Mouse (Mus musculus) erythroblast, embryonic 14.5 days (primary cell): Measurements from ENCODE around the gene Fat2. TPM values are rescaled to one million over a fixed set of nuclear protein-coding genes. Genes with fewer than 3 reads are reported as not detected.

ENCODE experiments used
- H3K27me3 ChIP-seq: 2 replicates; pipeline ENCODE4 v1.6.1; 2012; ENCODE audit warnings: inconsistent platforms; ENCODE audit not compliant: control insufficient read depth
- H3K36me3 ChIP-seq: 2 replicates; pipeline ENCODE4 v1.6.1; 2012; ENCODE audit warnings: mild to moderate bottlenecking, inconsistent platforms; ENCODE audit not compliant: control insufficient read depth
- H3K4me1 ChIP-seq: 2 replicates; pipeline ENCODE4 v1.6.1; 2012; ENCODE audit warnings: inconsistent platforms; ENCODE audit not compliant: control insufficient read depth
- H3K4me3 ChIP-seq: replicated peaks from 2 replicates; pipeline ENCODE3; 2012; ENCODE audit warnings: moderate library complexity, mild to moderate bottlenecking, inconsistent platforms
- H3K9me3 ChIP-seq: 2 replicates; pipeline ENCODE4 v1.6.1; 2012; ENCODE audit warnings: low read length, inconsistent platforms, mixed read lengths; ENCODE audit not compliant: control insufficient read depth
- GATA1 ChIP-seq: IDR thresholded peaks from 2 replicates; pipeline ENCODE4 v1.6.1; 2012; ENCODE audit warnings: low read length, inconsistent platforms, mixed read lengths
- TAL1 ChIP-seq: IDR thresholded peaks from 3 replicates; pipeline ENCODE4 v1.6.1; 2012; ENCODE audit warnings: low read length, inconsistent platforms, mixed read lengths
- polyA plus RNA-seq: library from polyadenylated mRNA; stranded (reverse); fragments of >175 nt; gene quantifications from 2 replicates; pipeline ENCODE4 v1.2.3, GENCODE M21; 2012

The Fat2 gene
- polyA plus RNA-seq, 1 experiment, result not detected

DNA sequence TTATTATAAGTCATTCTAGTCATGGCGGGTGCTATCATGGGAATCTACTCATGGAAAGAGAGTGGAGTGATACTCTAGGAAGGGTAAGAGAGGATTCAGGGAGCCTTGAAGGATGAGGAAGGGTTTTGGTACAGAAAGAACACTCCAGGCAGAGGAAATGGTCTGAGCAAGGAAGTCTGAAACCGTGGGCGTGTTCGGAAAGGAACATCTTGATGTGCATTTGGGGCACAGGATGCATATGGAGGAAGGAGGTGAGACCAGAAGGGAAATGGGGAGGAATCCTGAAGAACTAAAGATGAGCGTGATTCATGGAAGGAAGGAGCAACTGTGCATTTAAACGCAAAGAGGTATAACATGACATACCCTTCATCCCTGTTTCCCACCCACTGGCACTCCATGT lies 67.8 kb downstream of the Fat2 start:
- Histone ChIP-seq H3K4me1 (no peaks in the 10 kb centered on the region), H3K4me3 (no peak overlapping the region), H3K36me3 (no peaks in the 10 kb centered on the region), H3K9me3 (no peaks in the 10 kb centered on the region), H3K27me3 (no peaks in the 10 kb centered on the region)
- TF ChIP-seq TAL1, result no peak
- no peak for TF ChIP-seq GATA1

DNA sequence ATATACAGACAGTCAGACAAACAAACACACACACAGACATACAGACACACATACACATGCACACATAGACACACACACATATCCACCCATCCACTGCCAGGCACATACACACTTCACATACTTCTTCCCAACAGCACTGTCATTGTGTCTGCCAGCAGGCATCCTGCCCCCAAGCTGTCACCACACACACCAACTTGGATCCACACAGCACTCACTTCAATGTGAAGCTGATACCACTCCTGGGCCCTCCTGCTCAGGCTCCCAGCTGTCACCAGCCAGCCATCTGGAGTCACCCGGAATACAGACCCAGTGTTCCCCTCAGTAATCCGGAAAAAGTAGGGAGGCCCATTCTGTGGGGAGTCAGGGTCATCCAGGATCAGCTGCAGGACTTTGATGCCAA lies 70.7 kb downstream of the Fat2 start:
- no peak overlapping the region for H3K4me3 ChIP-seq

GRCm38 (mm10) chr11:55264318-55264717 lies 72.0 kb downstream of the Fat2 start:
- no peaks in the 10 kb centered on the region for H3K4me1 ChIP-seq
- no peak overlapping the region for H3K4me3 ChIP-seq
- H3K9me3 ChIP-seq, result no peaks in the 10 kb centered on the region
- no peaks in the 10 kb centered on the region for H3K36me3 ChIP-seq
- no peaks in the 10 kb centered on the region for H3K27me3 ChIP-seq
- TF ChIP-seq TAL1 (no peak), GATA1 (no peak)

More for the DNA sequence above, 70.7 kb downstream of the Fat2 start:
- Histone ChIP-seq H3K4me1 (no peaks in the 10 kb centered on the region), H3K36me3 (no peaks in the 10 kb centered on the region), H3K27me3 (no peaks in the 10 kb centered on the region), H3K9me3 (no peaks in the 10 kb centered on the region)
- TF ChIP-seq TAL1 (no peak), GATA1 (no peak)

- no peaks in the 10 kb centered on the region for H3K4me1 ChIP-seq
- H3K27me3 ChIP-seq, result no peaks in the 10 kb centered on the region
- no peaks in the 10 kb centered on the region for H3K9me3 ChIP-seq
- no peak for TF ChIP-seq GATA1
- no peak for TF ChIP-seq TAL1
- H3K36me3 ChIP-seq, result no peaks in the 10 kb centered on the region
- H3K4me3 ChIP-seq, result no peak overlapping the region
These were observed 74.4 kb downstream of the Fat2 start for GRCm38 (mm10) chr11:55262000-55262399.

- H3K4me3 ChIP-seq, result no peak overlapping the region
- no peaks in the 10 kb centered on the region for H3K36me3 ChIP-seq
- no peaks in the 10 kb centered on the region for H3K9me3 ChIP-seq
- TF ChIP-seq TAL1 (no peak), GATA1 (no peak)
- no peaks in the 10 kb centered on the region for H3K4me1 ChIP-seq
- H3K27me3 ChIP-seq, result no peaks in the 10 kb centered on the region
These were observed 75.3 kb downstream of the Fat2 start for GRCm38 (mm10) chr11:55261105-55261504.

DNA sequence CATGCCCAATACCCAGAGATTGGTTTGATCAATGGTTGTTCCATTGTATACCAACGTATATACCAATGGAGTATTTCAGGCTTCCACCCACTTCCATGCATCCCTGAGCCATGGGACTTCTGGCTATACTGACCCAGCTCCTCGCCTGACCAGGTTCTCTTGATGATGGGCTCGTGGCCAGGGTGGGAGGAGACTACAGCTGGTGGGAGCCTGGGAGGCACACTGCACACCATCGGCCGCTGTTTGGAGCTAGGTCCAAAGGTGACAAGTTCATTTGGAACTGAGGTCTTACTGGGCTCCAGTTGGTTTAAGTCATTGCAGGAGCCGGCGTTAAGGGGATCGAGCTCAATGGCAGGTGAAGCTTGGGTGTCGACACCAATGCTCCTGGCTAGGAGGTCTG lies 83.0 kb downstream of the Fat2 start:
- H3K4me1 ChIP-seq, result no peaks in the 10 kb centered on the region
- no peak for TF ChIP-seq TAL1
- TF ChIP-seq GATA1, result no peak
- H3K4me3 ChIP-seq, result no peak overlapping the region
- H3K27me3 ChIP-seq, result no peaks in the 10 kb centered on the region
- H3K9me3 ChIP-seq, result no peaks in the 10 kb centered on the region
- no peaks in the 10 kb centered on the region for H3K36me3 ChIP-seq

DNA sequence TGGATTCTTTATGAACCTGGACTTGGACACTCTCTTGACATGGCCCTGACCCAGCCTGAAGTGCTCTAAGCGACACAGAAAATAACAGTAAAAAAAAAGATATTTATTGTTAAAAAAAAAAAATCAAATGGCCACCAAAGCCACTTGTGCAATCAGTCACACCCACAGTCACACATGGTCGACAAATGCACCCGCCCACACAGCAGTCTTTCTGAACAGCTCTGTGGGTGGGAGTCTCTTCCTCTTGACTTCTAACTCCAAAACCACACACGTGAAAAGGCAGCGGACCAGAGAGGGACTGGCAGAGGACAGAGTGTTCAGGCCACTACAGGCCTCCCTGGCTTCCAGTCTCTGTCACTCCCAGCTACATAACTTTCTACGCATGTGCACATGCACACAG lies 85.8 kb downstream of the Fat2 start:
- H3K4me1 ChIP-seq, result no peaks in the 10 kb centered on the region
- TF ChIP-seq GATA1, result no peak
- no peak for TF ChIP-seq TAL1
- H3K9me3 ChIP-seq, result no peaks in the 10 kb centered on the region
- H3K27me3 ChIP-seq, result no peaks in the 10 kb centered on the region
- H3K4me3 ChIP-seq, result no peak overlapping the region
- no peaks in the 10 kb centered on the region for H3K36me3 ChIP-seq

- Histone ChIP-seq H3K27me3 (no peaks in the 10 kb centered on the region), H3K9me3 (no peaks in the 10 kb centered on the region), H3K36me3 (no peaks in the 10 kb centered on the region), H3K4me3 (no peak overlapping the region), H3K4me1 (peaks cover 2% of the 10 kb centered on the region; the same call in 1 of the 2 replicates)
- TF ChIP-seq TAL1, result no peak
- no peak for TF ChIP-seq GATA1
These were observed 95.8 kb downstream of the Fat2 start for GRCm38 (mm10) chr11:55240556-55240955.

DNA sequence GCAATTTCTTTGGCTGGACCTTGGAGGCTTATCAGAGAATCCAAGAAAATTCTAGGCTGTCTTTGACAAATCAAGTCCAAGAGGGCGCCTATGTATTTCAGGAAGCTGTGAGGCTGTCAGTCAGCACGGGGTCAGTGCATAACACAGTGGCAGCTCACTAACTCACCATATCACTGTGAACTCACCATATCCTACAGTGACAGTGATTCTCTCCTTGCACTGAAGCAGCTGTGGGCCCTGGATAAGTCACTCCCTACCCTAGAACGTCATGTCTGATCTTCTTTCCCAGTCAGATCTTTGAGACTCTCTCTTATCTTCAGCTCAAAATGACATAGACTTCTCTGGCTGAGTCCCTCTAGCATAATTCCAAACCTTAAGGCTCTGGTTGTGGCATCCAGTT lies 96.9 kb downstream of the Fat2 start:
- no peaks in the 10 kb centered on the region for H3K9me3 ChIP-seq

GRCm38 (mm10) chr11:55236815-55237214 lies 99.5 kb downstream of the Fat2 start:
- peaks cover 2% of the 10 kb centered on the region; the same call in 1 of the 2 replicates for H3K4me1 ChIP-seq
- H3K4me3 ChIP-seq, result no peak overlapping the region
- no peaks in the 10 kb centered on the region for H3K9me3 ChIP-seq
- TF ChIP-seq GATA1, result no peak
- no peak for TF ChIP-seq TAL1
- peaks cover 26% of the 10 kb centered on the region for H3K36me3 ChIP-seq
- H3K27me3 ChIP-seq, result no peaks in the 10 kb centered on the region

More for the DNA sequence above, 96.9 kb downstream of the Fat2 start:
- peaks cover 6% of the 10 kb centered on the region; the same call in 1 of the 2 replicates for H3K36me3 ChIP-seq
- TF ChIP-seq GATA1 (no peak), TAL1 (no peak)
- peaks cover 2% of the 10 kb centered on the region; the same call in 1 of the 2 replicates for H3K4me1 ChIP-seq
- no peak overlapping the region for H3K4me3 ChIP-seq
- no peaks in the 10 kb centered on the region for H3K27me3 ChIP-seq
